Mouse (Mus musculus) E14TG2a.4 (cell line): ENCODE results near the gene Acat2.

ENCODE experiments used
- CTCF ChIP-seq: conservative IDR thresholded peaks from 2 replicates; pipeline ENCODE4 v1.5.1; 2014; ENCODE audit warnings: low read length
- NANOG ChIP-seq: IDR thresholded peaks from 2 replicates; pipeline ENCODE4 v1.6.1; 2014; ENCODE audit warnings: borderline replicate concordance, low read length, mixed read lengths
- POU5F1 ChIP-seq: IDR thresholded peaks from 2 replicates; pipeline ENCODE4 v1.6.1; 2014; ENCODE audit warnings: low read length, borderline replicate concordance

DNA sequence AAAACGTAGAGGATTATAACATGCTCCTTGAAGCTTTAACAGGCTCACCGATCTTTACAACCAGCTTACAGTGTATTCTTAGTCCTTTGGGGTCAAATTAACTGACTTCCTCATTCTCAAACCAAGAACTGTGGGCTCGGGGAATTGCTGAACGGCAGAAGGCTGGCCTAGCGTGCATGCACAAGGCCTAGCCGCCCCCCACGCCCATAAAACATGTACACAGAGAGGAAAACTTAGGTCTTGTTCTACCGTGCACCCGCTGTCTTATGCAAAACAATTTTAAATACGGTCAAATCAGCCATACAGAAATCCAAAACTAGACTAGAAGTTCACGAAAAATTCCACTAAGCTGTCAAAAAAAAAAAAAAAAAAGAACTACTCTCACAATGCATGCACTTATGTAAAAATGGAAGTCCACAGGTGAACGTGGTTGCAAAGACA, 30.7 kb upstream of the Acat2 start:
- TF ChIP-seq CTCF, result no peak
- TF ChIP-seq NANOG, result no peak
- TF ChIP-seq POU5F1, result no peak
